Mouse (Mus musculus) brain, embryonic 14.5 days (tissue): Measurements from ENCODE around the gene Maml1. TPM values are rescaled to one million over a fixed set of nuclear protein-coding genes. Genes with fewer than 3 reads are reported as not detected.

Experiments used
- DNase-seq: peaks from one replicate; pipeline ENCODE4 v3.0.0-alpha.2; 2011; ENCODE audit warnings: low read depth
- CTCF ChIP-seq: fragments of 200-500 bp; IDR thresholded peaks from 2 replicates; pipeline ENCODE4 v1.5.1; 2012; ENCODE audit warnings: inconsistent platforms, mild to moderate bottlenecking, moderate library complexity, borderline replicate concordance; ENCODE audit not compliant: insufficient read depth, insufficient read length; ENCODE audit errors: extremely low read depth
- POLR2A ChIP-seq: fragments of 200-500 bp; IDR thresholded peaks from 2 replicates; pipeline ENCODE4 v1.6.1; 2012; ENCODE audit warnings: mild to moderate bottlenecking, inconsistent platforms, borderline replicate concordance; ENCODE audit not compliant: poor library complexity, insufficient read depth, insufficient read length, severe bottlenecking; ENCODE audit errors: extremely low read depth
- polyA plus RNA-seq: library from polyadenylated mRNA; depleted of rRNA; stranded (reverse); fragments of >200 nt; gene quantifications from 2 replicates; pipeline ENCODE4 v1.2.3, GENCODE M21; 2012

The Maml1 gene
- polyA plus RNA-seq, 1 experiment = 16.4 TPM

- no peak for TF ChIP-seq POLR2A
- TF ChIP-seq CTCF = no peak
- DNase-seq = no peak
These were observed 14.4 kb downstream of the Maml1 start for GRCm38 (mm10) chr11:50277706-50278105.

GRCm38 (mm10) chr11:50277025-50277424 is 15.1 kb downstream of the Maml1 start:
- DNase-seq = no peak
- TF ChIP-seq CTCF (no peak), POLR2A (no peak)

GRCm38 (mm10) chr11:50275568-50276151 is 16.5 kb downstream of the Maml1 start:
- TF ChIP-seq POLR2A (no peak), CTCF (no peak)
- no peak for DNase-seq

- DNase-seq = no peak
- TF ChIP-seq CTCF (no peak), POLR2A (no peak)
These were observed 17.0 kb downstream of the Maml1 start for GRCm38 (mm10) chr11:50275077-50275476.

GRCm38 (mm10) chr11:50272819-50273218 is 19.3 kb downstream of the Maml1 start:
- no peak for DNase-seq
- no peak for TF ChIP-seq POLR2A
- TF ChIP-seq CTCF = no peak

- no peak for TF ChIP-seq CTCF
- TF ChIP-seq POLR2A = no peak
- no peak for DNase-seq
These were observed 22.2 kb downstream of the Maml1 start for GRCm38 (mm10) chr11:50269885-50270284.

GRCm38 (mm10) chr11:50269163-50269562 is 22.9 kb downstream of the Maml1 start:
- TF ChIP-seq CTCF (peak; percentile 47; the same call in 1 of the 2 replicates), POLR2A (no peak)
- DNase-seq = peak; percentile 32

GRCm38 (mm10) chr11:50266997-50267396 is 25.1 kb downstream of the Maml1 start:
- TF ChIP-seq CTCF (no peak), POLR2A (no peak)
- DNase-seq = no peak

- TF ChIP-seq POLR2A = no peak
- no peak for DNase-seq
These were observed 26.2 kb downstream of the Maml1 start for GRCm38 (mm10) chr11:50265931-50266330.

- no peak for DNase-seq
- TF ChIP-seq CTCF (no peak), POLR2A (no peak)
These were observed 28.9 kb downstream of the Maml1 start for GRCm38 (mm10) chr11:50263198-50263597.

- peak; percentile 17 for DNase-seq
- TF ChIP-seq CTCF (no peak), POLR2A (no peak)
These were observed 30.1 kb downstream of the Maml1 start for GRCm38 (mm10) chr11:50262020-50262419.

GRCm38 (mm10) chr11:50258310-50258709 is 33.8 kb downstream of the Maml1 start:
- DNase-seq = no peak
- no peak for TF ChIP-seq POLR2A
- no peak for TF ChIP-seq CTCF

GRCm38 (mm10) chr11:50256615-50257014 is 35.5 kb downstream of the Maml1 start:
- TF ChIP-seq CTCF = no peak
- TF ChIP-seq POLR2A = no peak
- DNase-seq = no peak

- TF ChIP-seq POLR2A (no peak), CTCF (no peak)
- peak; percentile 62 for DNase-seq
These were observed 38.0 kb downstream of the Maml1 start for GRCm38 (mm10) chr11:50254010-50254580.

- TF ChIP-seq POLR2A (no peak), CTCF (no peak)
- no peak for DNase-seq
These were observed 38.7 kb downstream of the Maml1 start for GRCm38 (mm10) chr11:50253393-50253792.

GRCm38 (mm10) chr11:50252684-50253265 is 39.3 kb downstream of the Maml1 start:
- no peak for DNase-seq
- TF ChIP-seq CTCF (no peak), POLR2A (no peak)
